Mouse (Mus musculus) sigmoid colon, adult 10 weeks (tissue): ENCODE results near the gene A930018P22Rik. TPM values are rescaled to one million over a fixed set of nuclear protein-coding genes. Genes with fewer than 3 reads are reported as not detected.

Source experiments
- polyA plus RNA-seq: library from polyadenylated mRNA; stranded (reverse); fragments of 350-450 nt; fragmentation: Illumina TruSeq; extraction: RNeasy Lipid Tissue Mini Kit (QIAGEN cat#74804); gene quantifications from one replicate; pipeline ENCODE4 v1.2.3, GENCODE M21; 2014; ENCODE audit warnings: low read depth, low replicate concordance

Gene A930018P22Rik
- polyA plus RNA-seq: not detected

DNA sequence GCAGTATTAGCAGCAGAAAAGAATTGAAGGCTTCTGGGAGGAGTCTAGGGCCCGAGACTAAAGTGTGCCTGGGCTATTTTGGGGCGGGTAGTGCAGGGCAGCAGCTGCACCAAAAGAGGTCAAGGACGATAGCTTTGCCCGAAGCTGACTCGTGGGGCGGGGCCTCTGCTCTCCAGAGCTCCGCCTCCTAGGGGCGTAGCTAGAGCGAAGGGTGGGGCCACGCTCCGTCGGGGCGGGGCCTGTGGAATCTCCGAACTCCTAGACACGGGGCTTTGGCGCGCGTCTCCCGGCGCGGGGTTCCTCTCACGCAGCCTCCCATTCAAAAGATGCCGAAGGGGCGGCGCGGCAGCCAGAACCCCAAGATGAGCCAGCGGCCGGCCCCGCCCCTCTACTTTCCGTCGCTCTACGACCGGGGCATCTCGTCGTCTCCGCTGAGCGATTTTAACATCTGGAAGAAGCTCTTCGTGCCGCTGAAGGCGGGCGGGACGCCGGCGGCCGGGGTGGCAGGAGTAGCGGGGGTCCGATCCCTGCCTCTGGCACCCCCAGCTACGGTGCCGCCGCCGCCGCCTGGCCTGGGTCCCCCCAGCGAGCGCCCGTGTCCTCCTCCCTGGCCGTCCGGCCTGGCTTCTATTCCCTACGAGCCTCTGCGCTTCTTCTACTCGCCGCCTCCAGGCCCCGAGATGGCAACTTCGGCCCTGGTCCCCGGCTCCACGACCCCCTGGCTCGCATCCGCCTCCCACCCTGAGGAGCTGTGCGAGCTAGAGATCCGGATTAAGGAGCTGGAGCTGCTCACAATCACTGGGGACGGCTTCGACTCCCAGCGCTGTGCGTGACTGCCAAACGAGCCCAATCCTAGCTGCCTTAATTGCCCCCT is at the start of gene A930018P22Rik:
TSS of gene A930018P22Rik (plus strand) at position 265 of the 874 bp plus-strand sequence.

DNA sequence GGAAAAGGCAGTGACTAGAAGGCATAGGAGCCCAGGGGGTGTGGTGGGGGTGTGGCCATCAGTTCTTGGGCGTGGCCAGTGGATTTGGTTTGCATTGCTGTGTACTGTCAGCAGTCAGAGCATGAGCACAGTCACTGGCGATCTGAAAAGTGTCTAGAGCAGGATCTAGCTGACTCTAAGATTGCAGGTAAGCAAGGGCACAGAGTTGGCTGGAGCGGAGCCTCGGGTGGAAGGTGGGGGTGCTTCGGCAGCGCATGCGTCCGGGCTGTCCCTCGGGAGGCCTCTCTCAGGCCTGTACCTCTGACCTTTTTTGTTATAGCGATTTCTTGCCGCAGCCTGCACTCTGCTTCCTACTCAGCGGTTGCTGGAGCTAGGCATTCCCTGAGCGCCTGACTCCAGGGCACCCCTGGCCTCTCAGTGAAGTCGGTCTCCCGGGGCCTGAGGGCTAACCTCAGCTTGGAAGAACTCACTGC is 26.8 kb upstream of the A930018P22Rik start, which contains the start of gene Cd59a:
TSS of gene Cd59a (plus strand) at position 61 of the 473 bp plus-strand sequence.

Other genes starting within 250 kb of the A930018P22Rik start
- 21.6 TPM for gene Lmo2, start 164.8 kb upstream of the A930018P22Rik start, polyA plus RNA-seq
- 106 TPM for gene Fbxo3, start 95.0 kb upstream of the A930018P22Rik start, polyA plus RNA-seq
- not detected for gene 4931422A03Rik, start 94.4 kb upstream of the A930018P22Rik start, polyA plus RNA-seq
- gene Gm10912, start 56.9 kb upstream of the A930018P22Rik start, polyA plus RNA-seq: not detected
- gene Gm10799, start 54.2 kb upstream of the A930018P22Rik start, polyA plus RNA-seq: not detected
- gene Cd59b, start 52.9 kb upstream of the A930018P22Rik start, polyA plus RNA-seq: 1.5 TPM
- 44.4 TPM for gene Cd59a, start 27.0 kb upstream of the A930018P22Rik start, polyA plus RNA-seq